Mouse (Mus musculus) mouse embryonic stem cell (cell line): ENCODE measurements around the gene Gpr142.

Experiments
- in situ Hi-C, 2 experiments: fragments of 300-500 bp; cut with MboI; formaldehyde crosslinking; loops; 1 replicate in 1 of 2; 3 replicates in 1 of 2; pipeline ENCODE4 v1.14.3; 2019 to 2020; ENCODE audit warnings: low sequenced_read_pairs in 2 of 2, low pct_unique_long_range_greater_than_20kb in 1 of 2, mixed read lengths in 1 of 2; ENCODE audit not compliant: unreplicated experiment in 1 of 2

The Gpr142 gene

DNA sequence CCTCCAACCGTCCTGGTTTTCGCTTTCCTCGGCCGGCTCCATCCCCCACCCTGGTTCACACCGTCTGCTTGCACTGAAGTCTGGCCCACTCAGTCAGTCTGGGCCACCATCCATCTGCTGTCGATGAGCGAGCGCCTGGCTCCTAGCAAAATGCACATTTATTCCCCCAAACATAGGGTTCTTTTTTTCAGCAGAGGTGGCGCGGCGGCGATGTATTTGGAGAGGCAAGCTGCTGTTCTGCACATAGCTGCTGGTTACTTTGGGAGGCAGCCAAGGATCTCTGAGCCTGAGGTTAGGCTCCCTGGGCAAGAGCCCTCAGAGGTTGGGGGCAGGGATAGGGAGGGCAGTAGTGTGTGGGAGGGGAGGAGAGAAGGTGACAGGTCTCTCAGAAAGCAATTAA is 24.0 kb downstream of the Gpr142 start:
- in situ Hi-C loops: loop anchor here in 1 of 2 experiments (25.0 kb wide), 1 partner anchor 240 kb away; the partner anchor contains the start of gene Cd300e

DNA sequence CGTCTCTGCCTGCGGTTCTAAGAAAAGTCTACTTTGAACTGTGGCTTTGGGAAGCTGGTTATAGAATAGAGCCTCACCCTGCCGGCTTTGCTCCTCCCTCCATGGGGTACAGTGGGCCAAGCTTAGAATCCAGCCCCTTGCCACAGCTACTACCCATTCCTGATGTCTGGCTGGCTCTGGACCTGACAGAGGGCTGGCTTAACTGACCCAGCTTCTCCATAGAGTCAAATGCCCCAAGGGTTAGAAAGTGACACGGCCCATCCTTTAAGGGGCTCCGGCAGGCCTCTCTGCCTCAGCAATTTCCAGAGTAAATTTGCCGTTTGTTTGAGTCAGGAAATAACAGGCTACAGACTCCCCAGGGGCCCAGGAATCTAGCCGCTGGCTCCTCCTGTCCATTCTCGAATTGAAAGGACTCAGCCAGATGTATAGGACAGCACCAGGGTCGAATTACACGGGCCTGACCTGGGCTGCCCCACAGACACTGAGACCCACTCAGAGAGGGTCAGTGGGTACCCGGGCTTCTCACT is 24.5 kb downstream of the Gpr142 start:
- in situ Hi-C loops: loop anchor here in 1 of 2 experiments (25.0 kb wide), 1 partner anchor 239 kb away; the partner anchor contains the start of gene Cd300e

DNA sequence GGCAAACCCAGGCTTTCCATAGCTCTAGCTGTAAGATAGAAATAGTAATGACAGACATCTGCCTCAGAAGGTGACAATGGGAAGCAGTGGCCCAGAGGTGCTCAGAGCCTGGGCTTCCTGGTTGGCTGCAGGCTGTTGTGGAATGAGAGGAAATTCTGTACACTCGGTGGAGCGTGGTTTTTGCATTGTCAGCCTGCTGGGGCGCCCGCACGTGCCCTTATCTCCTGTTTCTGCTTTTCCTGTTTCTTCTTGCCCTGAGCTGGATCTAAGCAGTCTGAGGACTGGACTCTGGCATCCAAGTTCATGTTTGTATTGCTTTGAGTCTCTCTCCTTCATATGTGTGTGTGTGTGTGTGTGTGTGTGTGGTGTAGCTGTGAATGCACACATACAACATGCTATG is 28.0 kb downstream of the Gpr142 start:
- in situ Hi-C loops: no loop called here

DNA sequence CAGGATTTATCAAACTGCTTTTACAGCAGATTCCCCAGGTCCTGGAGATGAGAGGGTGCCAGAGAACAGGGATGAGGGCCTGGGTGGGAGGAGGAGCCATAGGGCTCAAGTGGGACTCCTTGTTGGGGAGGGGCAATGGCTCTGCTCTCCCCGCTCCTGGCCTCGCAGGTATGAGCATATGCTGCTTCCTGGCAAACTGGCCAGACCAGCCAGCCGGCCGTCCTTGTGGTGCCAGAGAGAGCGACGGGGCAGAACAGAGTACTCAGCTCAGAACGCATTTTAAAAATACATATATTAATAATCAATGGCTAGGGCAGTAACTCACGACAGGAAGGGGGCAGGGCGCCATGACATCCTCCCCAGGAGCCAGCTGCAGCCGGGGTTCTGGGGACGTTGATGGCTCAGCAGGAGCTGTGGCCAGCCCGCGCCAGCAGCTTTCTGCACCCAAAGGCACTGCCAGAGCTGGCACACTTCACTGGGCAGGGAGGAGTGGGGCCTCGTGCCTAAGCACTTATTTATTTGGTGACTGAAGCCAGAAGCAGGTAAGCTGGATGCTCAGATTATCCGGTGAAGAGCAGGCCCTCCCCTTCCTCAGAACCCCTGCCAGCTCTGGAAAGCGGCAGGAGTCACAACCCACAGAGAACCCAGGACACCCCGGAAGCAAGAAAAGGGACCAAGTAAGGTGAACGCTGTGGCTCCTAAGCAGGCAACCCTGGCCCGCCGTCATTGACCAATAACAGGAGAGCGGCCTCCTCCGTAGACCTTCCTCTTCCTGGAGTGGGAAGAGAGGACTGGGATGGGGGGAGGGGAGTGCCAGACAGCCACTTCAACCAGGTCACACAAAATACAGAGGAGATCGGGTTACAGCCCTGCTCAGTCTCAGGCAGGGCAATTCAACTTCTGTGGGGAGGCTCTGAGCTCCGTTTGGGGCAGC is 31.0 kb downstream of the Gpr142 start:
- in situ Hi-C loops: no loop called here

DNA sequence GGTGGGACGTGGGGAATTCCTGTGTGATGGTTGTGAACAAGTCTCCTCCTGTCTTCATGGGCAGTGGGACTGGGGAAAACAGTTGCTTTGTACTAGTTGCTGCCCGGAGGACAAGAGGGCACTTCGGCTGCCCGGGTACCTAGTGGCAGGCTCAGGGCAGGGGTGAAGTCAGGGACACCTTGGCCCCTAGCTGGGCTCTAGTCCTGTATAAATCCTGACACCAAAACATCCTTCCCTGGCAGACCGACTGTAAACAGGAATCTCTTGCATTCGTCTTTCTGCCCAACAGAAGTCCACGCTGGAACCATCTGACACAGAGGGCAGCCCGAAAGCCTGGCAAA is 31.7 kb downstream of the Gpr142 start:
- in situ Hi-C loops: no loop called here

DNA sequence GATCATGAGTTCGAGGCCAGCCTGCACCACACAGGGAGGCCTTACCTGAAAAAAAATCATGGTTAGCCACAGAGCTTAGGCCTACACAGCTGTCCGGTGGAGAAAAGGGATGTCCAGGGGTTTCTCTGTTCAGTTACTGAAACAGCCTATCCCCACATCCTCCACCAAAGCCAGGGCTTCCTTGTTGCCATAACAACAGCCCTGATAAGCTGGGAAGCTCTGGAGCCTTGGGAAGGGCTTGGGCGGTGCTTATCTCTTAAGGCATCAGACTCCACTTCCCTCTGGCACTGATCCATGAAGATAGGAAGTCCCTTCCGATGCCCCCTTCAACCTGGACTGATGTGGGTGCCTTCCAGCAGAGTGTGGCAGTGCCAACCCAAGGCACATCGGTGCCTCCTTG is 34.4 kb downstream of the Gpr142 start:
- in situ Hi-C loops: no loop called here

DNA sequence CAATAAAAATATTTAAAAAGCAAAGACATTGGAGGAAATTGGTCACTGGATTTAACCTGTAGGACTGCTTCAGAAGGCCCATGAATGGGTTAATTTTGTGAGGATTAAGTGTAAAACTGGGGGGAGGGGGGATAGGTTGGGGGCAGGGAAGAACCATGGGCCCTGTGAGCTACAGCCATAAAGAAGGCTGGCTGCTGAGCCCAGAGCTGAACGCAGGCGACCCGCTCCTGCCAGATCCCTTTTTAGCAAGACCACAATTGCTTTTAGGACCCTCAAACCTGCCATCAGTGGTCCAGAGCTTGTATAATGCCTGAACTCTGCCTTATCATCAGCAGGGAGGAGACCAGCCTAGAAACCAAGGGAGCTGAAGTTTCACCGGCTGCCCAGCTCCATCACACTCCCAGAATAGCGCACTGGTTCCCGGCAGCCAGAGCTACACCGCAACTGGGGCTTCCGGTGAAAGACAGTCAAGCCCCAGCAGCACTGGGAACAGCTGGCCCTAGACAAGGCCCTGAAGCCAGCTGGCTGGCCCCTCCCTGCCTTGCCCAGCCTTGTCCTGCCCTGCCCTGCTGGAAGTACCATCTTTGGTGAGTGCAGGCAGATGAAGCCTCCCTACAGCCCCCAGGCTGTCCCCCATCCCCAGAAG is 45.2 kb downstream of the Gpr142 start:
- in situ Hi-C loops: no loop called here

DNA sequence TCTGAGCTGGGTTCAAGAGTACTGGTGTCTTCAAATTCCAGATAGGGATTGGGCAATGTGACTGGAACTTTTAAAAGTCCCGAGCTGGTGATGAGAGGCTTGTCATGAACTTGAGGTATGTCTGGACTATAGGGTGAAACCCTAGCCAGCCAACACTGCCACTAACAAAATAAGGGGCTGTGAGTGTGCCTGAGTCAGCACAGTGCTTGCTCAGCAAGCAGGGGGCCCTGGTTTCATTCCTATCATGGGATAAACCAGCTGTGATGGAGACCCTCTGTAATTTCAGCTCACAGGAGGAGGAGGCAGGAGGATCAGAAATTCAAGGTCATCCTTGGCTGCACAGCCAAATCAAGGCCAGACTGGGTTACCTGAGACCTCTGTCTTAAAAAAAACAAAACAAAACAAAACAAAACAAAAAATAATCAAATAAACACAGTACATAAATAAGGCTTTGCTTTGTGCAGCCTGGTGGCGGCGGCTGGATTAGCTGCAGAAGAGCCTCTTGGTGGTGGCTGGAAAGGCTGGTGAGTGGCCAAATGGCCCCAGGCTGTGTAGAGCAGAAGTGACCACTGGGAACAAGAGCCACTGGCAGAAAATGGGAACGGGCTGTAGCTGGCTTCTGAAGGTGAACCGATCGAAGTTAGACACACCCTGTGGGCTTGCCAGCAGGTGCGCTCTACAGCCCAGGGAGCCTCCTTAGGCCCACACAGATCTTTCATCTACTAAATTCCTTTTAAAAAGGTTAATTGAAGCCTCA is 45.9 kb downstream of the Gpr142 start:
- in situ Hi-C loops: no loop called here

DNA sequence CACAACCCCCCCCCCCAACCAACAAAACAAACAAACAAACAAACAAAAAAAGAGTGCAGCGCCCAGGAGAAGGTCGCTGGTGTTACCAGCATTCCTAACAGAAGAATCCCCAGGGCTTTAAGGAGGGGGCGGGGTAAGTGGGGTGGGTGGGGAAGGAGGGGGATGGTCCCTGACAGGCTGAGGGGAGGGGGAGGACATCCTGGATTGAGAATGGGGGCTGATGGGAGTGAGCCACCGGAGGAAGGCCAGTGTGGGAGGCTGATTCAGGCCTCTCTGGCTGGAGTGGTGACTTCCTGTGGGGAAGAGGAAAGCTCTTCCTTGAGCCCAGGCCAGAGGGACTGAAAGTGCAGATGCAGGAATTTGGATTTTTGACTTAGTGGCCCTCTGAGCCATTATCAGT is 47.6 kb downstream of the Gpr142 start:
- in situ Hi-C loops: no loop called here

DNA sequence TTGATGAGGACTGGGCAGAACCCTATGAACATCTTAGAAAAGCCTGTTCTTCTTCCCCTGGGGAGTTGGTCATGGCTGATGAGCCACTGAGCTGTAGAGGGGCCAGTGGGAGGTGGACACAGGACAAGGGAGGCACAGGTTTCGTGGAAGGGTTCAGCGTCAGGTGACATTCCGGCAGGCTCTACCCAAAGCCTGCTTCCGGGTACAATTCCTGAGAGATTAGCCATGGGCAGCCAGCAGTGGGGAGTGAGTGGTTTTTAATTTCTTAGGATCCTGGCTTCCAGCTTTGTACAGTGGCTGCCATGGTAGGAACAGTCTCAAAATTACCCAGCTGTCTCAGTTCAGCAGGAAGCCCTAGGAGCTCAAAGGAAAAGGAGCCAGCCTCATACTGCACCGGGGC is 48.3 kb downstream of the Gpr142 start:
- in situ Hi-C loops: no loop called here

DNA sequence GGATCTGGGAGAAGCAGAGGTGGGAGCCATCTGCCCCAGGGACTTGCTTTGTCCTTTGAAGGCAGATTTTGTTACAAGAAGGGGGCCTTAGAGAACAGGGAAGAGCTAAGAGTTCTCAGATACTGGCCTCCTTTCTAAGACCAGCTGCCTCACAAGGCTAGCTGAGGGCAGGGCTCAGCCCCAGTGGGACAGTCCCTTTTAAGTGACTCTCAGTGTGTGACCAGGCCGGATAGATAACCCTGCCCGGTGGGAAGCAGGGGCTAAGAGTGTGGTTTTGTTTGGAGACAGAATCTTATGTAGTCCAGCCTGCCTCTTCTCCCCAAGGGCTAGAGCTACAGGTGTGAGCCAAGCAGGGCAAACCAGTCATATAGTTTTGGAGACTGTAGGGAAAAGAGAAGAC is 50.8 kb downstream of the Gpr142 start:
- in situ Hi-C loops: no loop called here

DNA sequence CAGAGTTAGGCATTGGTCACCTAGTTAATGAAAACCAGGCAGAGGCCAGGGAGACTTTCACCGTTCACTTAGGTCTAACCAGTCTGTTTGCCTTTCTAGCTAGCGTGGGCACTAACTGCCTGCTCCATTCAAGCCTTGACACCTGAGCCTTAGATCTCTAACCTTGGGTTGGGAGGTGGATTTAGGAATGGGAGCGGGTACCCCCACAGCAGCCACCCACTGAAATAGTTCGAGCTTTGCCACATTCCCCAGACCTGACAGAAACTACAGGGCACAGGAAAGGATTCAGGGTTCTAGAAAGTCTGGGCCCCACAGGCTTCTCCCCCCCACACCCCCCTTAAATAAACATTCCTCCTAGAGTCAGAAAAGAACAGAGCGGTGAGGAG is 51.3 kb downstream of the Gpr142 start:
- in situ Hi-C loops: no loop called here

DNA sequence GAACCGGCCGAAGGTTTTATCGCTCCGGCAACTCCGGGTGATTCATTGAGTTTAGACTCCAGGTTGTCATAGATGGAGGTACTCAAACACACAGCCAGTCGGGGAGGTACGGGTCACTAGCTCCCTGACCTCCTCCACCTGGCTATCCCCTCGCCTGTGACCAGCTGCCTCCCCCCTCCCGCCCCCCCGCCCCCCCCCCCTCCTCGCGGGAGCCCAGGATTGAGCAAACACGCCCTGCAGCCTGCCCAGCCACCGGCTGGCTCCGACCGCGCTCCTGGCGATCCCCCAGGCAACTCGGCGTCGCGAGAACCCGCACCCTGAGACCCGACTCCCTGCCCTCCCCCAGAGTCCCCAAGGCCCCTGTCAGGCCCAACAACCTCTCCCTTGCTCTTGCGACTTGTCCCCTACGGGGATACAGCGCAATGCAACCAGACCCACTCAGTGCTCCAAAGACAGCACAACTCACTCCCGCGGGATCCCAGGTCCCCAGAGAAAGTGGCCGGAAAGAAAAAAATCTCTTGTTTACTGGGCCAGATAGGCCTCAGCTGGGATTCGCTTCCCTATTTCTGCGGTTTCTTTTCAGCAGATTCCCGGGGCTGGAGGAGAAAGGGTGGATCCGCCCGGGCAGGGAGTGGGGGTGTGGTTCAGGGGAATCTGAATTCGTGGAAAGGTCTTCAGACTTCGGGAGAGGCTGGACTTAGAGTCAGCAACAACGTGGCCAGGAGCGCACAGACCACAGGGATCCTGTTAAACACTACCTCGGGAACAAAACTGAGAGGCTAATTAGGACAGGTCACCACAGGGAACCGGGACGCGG is 51.9 kb downstream of the Gpr142 start, which contains the start of gene Gprc5c:
TSS of gene Gprc5c (plus strand) at position 701 of the 817 bp plus-strand sequence.
- in situ Hi-C loops: no loop called here

DNA sequence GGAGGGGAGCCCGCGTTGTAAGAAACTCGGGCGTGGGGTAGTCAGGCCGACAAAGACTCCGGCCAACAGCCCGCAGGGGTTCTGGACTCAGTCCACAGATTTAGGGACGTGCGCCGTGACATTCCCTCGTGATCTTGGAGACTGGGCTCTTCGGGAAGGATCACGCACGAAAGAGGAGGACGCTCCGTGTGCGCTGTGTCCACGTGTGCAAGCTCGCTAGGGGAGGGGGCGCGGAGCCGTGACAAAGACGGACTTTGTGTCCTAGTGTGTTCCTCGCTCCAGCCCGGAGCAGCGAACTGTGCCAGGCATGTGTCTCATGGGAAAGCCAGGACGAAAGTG is 52.5 kb downstream of the Gpr142 start:
- in situ Hi-C loops: no loop called here

DNA sequence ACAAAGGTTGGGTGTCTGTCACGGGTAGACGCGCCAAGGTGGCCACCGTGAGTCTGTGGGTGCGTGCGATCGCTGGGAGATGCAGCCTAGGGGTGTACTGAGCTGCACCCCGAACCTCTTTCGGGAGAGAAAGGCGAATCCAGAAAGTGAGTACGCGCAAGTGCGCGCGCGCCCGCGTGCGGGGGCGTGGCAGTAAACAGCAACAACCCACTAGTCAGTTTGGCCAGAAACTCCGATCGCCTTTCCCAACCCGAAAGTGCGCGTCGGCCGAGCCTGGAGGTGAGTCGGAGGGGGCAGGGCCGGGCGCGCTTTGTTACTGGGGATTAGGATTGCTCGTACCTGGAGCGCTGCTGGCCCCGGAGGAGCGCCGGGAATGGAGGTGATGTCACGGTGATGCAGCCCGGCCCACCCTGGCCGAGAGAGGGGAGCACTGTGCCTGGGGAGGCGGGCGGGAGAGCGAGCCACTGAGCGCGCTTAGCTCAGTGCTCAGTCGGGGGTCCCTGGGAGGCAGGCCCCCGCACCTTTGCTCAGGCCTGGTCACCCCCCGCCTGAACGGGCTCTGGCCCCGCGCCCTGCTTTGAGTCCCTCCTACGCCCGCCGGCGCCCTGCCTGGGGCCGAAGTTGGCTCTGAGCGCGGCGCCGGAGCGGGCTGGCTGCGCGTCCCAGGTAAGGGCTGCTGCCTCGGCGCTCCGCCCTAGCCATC is 53.0 kb downstream of the Gpr142 start:
- in situ Hi-C loops: no loop called here

DNA sequence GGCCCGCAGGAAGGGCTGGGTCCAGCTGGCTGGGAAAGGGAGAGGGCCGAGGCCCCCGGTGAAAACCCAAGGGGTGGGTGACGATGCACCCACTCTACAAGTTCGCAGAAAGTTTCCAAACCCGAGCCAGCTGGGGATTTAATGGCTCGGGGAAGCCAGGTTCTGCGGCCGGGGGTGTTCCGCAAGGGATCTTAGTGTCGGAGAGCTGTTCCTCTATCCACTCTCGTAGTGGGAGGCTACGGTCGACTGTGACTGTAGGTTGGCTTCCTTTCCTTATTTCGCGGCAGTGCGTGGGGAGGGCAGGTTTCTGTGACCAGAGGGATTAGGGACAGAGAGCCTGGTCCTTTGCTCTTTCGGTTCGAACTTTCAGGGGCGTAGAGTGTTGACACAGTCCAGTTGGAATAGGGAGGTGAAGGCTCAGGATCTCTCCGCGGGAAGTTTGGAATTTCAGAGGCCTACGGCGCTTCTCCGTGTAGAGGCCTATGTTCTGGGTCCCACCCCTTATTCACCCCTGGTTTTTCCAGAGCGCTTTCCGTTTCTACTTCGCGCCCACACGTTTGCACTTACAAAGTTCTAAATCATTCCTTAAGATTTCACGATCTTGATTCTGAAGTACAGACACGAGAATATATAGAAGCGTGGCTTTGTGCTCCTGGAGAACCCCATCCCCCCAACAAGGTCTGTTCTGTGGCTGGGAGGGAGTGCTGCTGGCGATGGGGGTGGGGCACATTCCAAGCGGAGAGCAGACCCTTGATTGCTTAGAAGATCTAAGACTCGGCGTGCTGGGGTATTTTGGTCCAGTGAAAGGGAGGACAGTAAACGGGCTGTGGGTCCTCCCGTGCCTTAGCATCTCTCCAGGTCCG is 53.8 kb downstream of the Gpr142 start:
- in situ Hi-C loops: no loop called here
